Mouse (Mus musculus): ENCODE results near the gene Alkbh4. TPM values are rescaled to one million over a fixed set of nuclear protein-coding genes. Genes with fewer than 3 reads are reported as not detected.
"Not testable (repeated sequence)": the region's sequence is repeated elsewhere in the genome, so short reads cannot be mapped to it uniquely, and the experiment has no call there.

The Alkbh4 gene
- polyA plus RNA-seq, 1 experiment from 2014 or later = 11.3 TPM

GRCm38 (mm10) chr5:136149134-136149576, 13.2 kb downstream of the Alkbh4 start:
- H3K9me3 ChIP-seq (replicated peaks; ENCODE audit: control insufficient read depth, low read length); H3K36me3 ChIP-seq (ENCODE audit: control insufficient read depth, insufficient read depth); H3K4me3 ChIP-seq (ENCODE audit: low read depth, low read length); H3K27ac ChIP-seq (ENCODE audit: low read length); H3K9ac ChIP-seq (ENCODE audit: low read depth, low read length); H3K4me2 ChIP-seq (ENCODE audit: low read depth, low read length); H3K27me3 ChIP-seq (ENCODE audit: control insufficient read depth, insufficient read depth, low read depth, low read length); H3K4me1 ChIP-seq (ENCODE audit: control insufficient read depth, low read depth, low read length): not testable (repeated sequence)
- 25% methylated on average over 5 of the region's 5 CpGs for WGBS (ENCODE audit: insufficient replicate concordance)
- peak; percentile 70 for ATAC-seq (ENCODE audit: low read depth)

GRCm38 (mm10) chr5:136152365-136152764, 16.4 kb downstream of the Alkbh4 start:
- H3K9me3 ChIP-seq (replicated peaks; ENCODE audit: control insufficient read depth, low read length) = no peaks in the 10 kb centered on the region
- 76% methylated on average over 8 of the region's 8 CpGs for WGBS (ENCODE audit: insufficient replicate concordance)
- no peak for ATAC-seq (ENCODE audit: low read depth)
- H3K4me1 ChIP-seq (ENCODE audit: control insufficient read depth, low read depth, low read length) = no peaks in the 10 kb centered on the region
- H3K27ac ChIP-seq (ENCODE audit: low read length) = no peak overlapping the region
- H3K4me3 ChIP-seq (ENCODE audit: low read depth, low read length) = no peak overlapping the region
- H3K9ac ChIP-seq (ENCODE audit: low read depth, low read length) = no peak overlapping the region
- no peaks in the 10 kb centered on the region for H3K27me3 ChIP-seq (ENCODE audit: control insufficient read depth, insufficient read depth, low read depth, low read length)
- H3K4me2 ChIP-seq (ENCODE audit: low read depth, low read length) = no peak overlapping the region
- H3K36me3 ChIP-seq (ENCODE audit: control insufficient read depth, insufficient read depth) = no peaks in the 10 kb centered on the region

- ATAC-seq (ENCODE audit: low read depth) = no peak
- H3K27me3 ChIP-seq (ENCODE audit: control insufficient read depth, insufficient read depth, low read depth, low read length) = no peaks in the 10 kb centered on the region
- no peaks in the 10 kb centered on the region for H3K4me1 ChIP-seq (ENCODE audit: control insufficient read depth, low read depth, low read length)
Observed at GRCm38 (mm10) chr5:136155399-136155798, 19.5 kb downstream of the Alkbh4 start.

GRCm38 (mm10) chr5:136160084-136160483, 24.1 kb downstream of the Alkbh4 start:
- ATAC-seq (ENCODE audit: low read depth); H3K4me2 ChIP-seq (ENCODE audit: low read depth, low read length); H3K9me3 ChIP-seq (replicated peaks; ENCODE audit: control insufficient read depth, low read length); H3K4me3 ChIP-seq (ENCODE audit: low read depth, low read length); H3K27ac ChIP-seq (ENCODE audit: low read length); H3K27me3 ChIP-seq (ENCODE audit: control insufficient read depth, insufficient read depth, low read depth, low read length); H3K9ac ChIP-seq (ENCODE audit: low read depth, low read length); H3K36me3 ChIP-seq (ENCODE audit: control insufficient read depth, insufficient read depth); H3K4me1 ChIP-seq (ENCODE audit: control insufficient read depth, low read depth, low read length): not testable (repeated sequence)
- 76% methylated on average over 11 of the region's 12 CpGs for WGBS (ENCODE audit: insufficient replicate concordance)

More at GRCm38 (mm10) chr5:136155399-136155798, 19.5 kb downstream of the Alkbh4 start:
- no peaks in the 10 kb centered on the region for H3K9me3 ChIP-seq (replicated peaks; ENCODE audit: control insufficient read depth, low read length)
- H3K36me3 ChIP-seq (ENCODE audit: control insufficient read depth, insufficient read depth) = no peaks in the 10 kb centered on the region
- H3K4me2 ChIP-seq (ENCODE audit: low read depth, low read length) = no peak overlapping the region
- H3K4me3 ChIP-seq (ENCODE audit: low read depth, low read length) = no peak overlapping the region
- H3K27ac ChIP-seq (ENCODE audit: low read length) = no peak overlapping the region
- no peak overlapping the region for H3K9ac ChIP-seq (ENCODE audit: low read depth, low read length)
- WGBS (ENCODE audit: insufficient replicate concordance) = 83% methylated on average over 5 of the region's 5 CpGs

- Histone ChIP-seq H3K9ac (ENCODE audit: low read depth, low read length) (no peak overlapping the region), H3K9me3 (replicated peaks; ENCODE audit: control insufficient read depth, low read length) (0 out of 2 replicates have a peak, but pooled peaks cover 3% of the 10 kb centered on the region), H3K4me1 (ENCODE audit: control insufficient read depth, low read depth, low read length) (no peaks in the 10 kb centered on the region), H3K27me3 (ENCODE audit: control insufficient read depth, insufficient read depth, low read depth, low read length) (no peaks in the 10 kb centered on the region), H3K4me3 (ENCODE audit: low read depth, low read length) (no peak overlapping the region), H3K36me3 (ENCODE audit: control insufficient read depth, insufficient read depth) (peaks cover 3% of the 10 kb centered on the region; the same call in 1 of the 2 replicates), H3K27ac (ENCODE audit: low read length) (no peak overlapping the region), H3K4me2 (ENCODE audit: low read depth, low read length) (no peak overlapping the region)
- ATAC-seq (ENCODE audit: low read depth) = no peak
- 71% methylated on average over 11 of the region's 11 CpGs for WGBS (ENCODE audit: insufficient replicate concordance)
Observed at GRCm38 (mm10) chr5:136163807-136164474, 28.0 kb downstream of the Alkbh4 start.

- Histone ChIP-seq H3K9ac (ENCODE audit: low read depth, low read length) (no peak overlapping the region), H3K36me3 (ENCODE audit: control insufficient read depth, insufficient read depth) (peaks cover 3% of the 10 kb centered on the region; the same call in 1 of the 2 replicates), H3K27ac (ENCODE audit: low read length) (no peak overlapping the region), H3K27me3 (ENCODE audit: control insufficient read depth, insufficient read depth, low read depth, low read length) (no peaks in the 10 kb centered on the region), H3K9me3 (replicated peaks; ENCODE audit: control insufficient read depth, low read length) (0 out of 2 replicates have a peak, but pooled peaks cover 3% of the 10 kb centered on the region), H3K4me2 (ENCODE audit: low read depth, low read length) (no peak overlapping the region), H3K4me1 (ENCODE audit: control insufficient read depth, low read depth, low read length) (peaks cover 3% of the 10 kb centered on the region), H3K4me3 (ENCODE audit: low read depth, low read length) (no peak overlapping the region)
- WGBS (ENCODE audit: insufficient replicate concordance) = 73% methylated on average over 8 of the region's 8 CpGs
- no peak for ATAC-seq (ENCODE audit: low read depth)
Observed at GRCm38 (mm10) chr5:136165246-136165645, 29.3 kb downstream of the Alkbh4 start.

GRCm38 (mm10) chr5:136167296-136167695, 31.4 kb downstream of the Alkbh4 start:
- Histone ChIP-seq H3K4me1 (ENCODE audit: control insufficient read depth, low read depth, low read length) (peaks cover 19% of the 10 kb centered on the region), H3K9ac (ENCODE audit: low read depth, low read length) (no peak overlapping the region), H3K9me3 (replicated peaks; ENCODE audit: control insufficient read depth, low read length) (0 out of 2 replicates have a peak, but pooled peaks cover 3% of the 10 kb centered on the region), H3K4me2 (ENCODE audit: low read depth, low read length) (no peak overlapping the region), H3K27me3 (ENCODE audit: control insufficient read depth, insufficient read depth, low read depth, low read length) (no peaks in the 10 kb centered on the region), H3K4me3 (ENCODE audit: low read depth, low read length) (no peak overlapping the region), H3K27ac (ENCODE audit: low read length) (no peak overlapping the region), H3K36me3 (ENCODE audit: control insufficient read depth, insufficient read depth) (peaks cover 3% of the 10 kb centered on the region; the same call in 1 of the 2 replicates)
- WGBS (ENCODE audit: insufficient replicate concordance) = 74% methylated on average over 4 of the region's 4 CpGs
- ATAC-seq (ENCODE audit: low read depth) = no peak

- Histone ChIP-seq H3K27me3 (ENCODE audit: control insufficient read depth, insufficient read depth, low read depth, low read length) (no peaks in the 10 kb centered on the region), H3K36me3 (ENCODE audit: control insufficient read depth, insufficient read depth) (peaks cover 3% of the 10 kb centered on the region; the same call in 1 of the 2 replicates), H3K27ac (ENCODE audit: low read length) (no peak overlapping the region), H3K4me3 (ENCODE audit: low read depth, low read length) (no peak overlapping the region), H3K4me1 (ENCODE audit: control insufficient read depth, low read depth, low read length) (peaks cover 19% of the 10 kb centered on the region), H3K4me2 (ENCODE audit: low read depth, low read length) (no peak overlapping the region), H3K9me3 (replicated peaks; ENCODE audit: control insufficient read depth, low read length) (0 out of 2 replicates have a peak, but pooled peaks cover 3% of the 10 kb centered on the region), H3K9ac (ENCODE audit: low read depth, low read length) (no peak overlapping the region)
- WGBS (ENCODE audit: insufficient replicate concordance) = 79% methylated on average over 3 of the region's 3 CpGs
- no peak for ATAC-seq (ENCODE audit: low read depth)
Observed at GRCm38 (mm10) chr5:136168071-136168470, 32.1 kb downstream of the Alkbh4 start.
